Mouse (Mus musculus) liver, embryonic 14.5 days (tissue): ENCODE measurements around the gene Arl5c. TPM values are rescaled to one million over a fixed set of nuclear protein-coding genes. Genes with fewer than 3 reads are reported as not detected.

Experiments
- ATAC-seq: fragments of 200-750 bp; cut with Nextera tagmentation; 2 replicates; pipeline ENCODE4 v1.8.0; 2017; ENCODE audit warnings: moderate number of reproducible peaks, mild to moderate bottlenecking, moderate library complexity; ENCODE audit not compliant: insufficient read depth
- DNase-seq, 3 experiments: peaks; one replicate each; pipeline ENCODE4 v3.0.0-alpha.2; 2012 to 2013; ENCODE audit warnings: low read depth in 3 of 3, low spot score in 3 of 3
- H3K27ac ChIP-seq: fragments of 300-500 bp; sonication (generic); 2 replicates; pipeline ENCODE4 v1.5.1; 2014; ENCODE audit warnings: moderate library complexity, mild to moderate bottlenecking, control low read depth, inconsistent platforms
- H3K27me3 ChIP-seq: fragments of 300-500 bp; sonication (generic); 2 replicates; pipeline ENCODE4 v1.6.1; 2014; ENCODE audit warnings: mild to moderate bottlenecking, low read length, moderate library complexity; ENCODE audit not compliant: control insufficient read depth, insufficient read depth
- H3K36me3 ChIP-seq: fragments of 300-500 bp; sonication (generic); replicated peaks from 2 replicates; pipeline ENCODE4 v1.6.1; 2014; ENCODE audit warnings: low read depth; ENCODE audit not compliant: control insufficient read depth, insufficient read depth
- H3K4me1 ChIP-seq, 2 experiments: fragments of 200-500 bp in 1 of 2; fragments of 300-500 bp in 1 of 2; sonication (generic) in 1 of 2; replicated peaks; 2 replicates each; pipeline ENCODE4 v1.6.1; 2012 to 2014; ENCODE audit warnings: antibody characterized with exemption in 1 of 2, inconsistent platforms in 1 of 2, low read length in 1 of 2; ENCODE audit not compliant: control insufficient read depth in 2 of 2, insufficient read depth in 2 of 2
- H3K4me2 ChIP-seq: fragments of 300-500 bp; sonication (generic); 2 replicates; pipeline ENCODE4 v1.6.1; 2014; ENCODE audit warnings: low read depth, mild to moderate bottlenecking, control low read depth, moderate library complexity
- H3K4me3 ChIP-seq, 2 experiments: fragments of 200-500 bp in 1 of 2; fragments of 300-500 bp in 1 of 2; sonication (generic) in 1 of 2; 2 replicates each; pipeline ENCODE4 v1.5.1; 2012 to 2014; ENCODE audit warnings: low read depth in 2 of 2, low read length in 2 of 2, mild to moderate bottlenecking in 2 of 2, control low read depth in 1 of 2, inconsistent platforms in 1 of 2, moderate library complexity in 1 of 2; ENCODE audit not compliant: insufficient read depth in 1 of 2
- H3K9ac ChIP-seq: fragments of 300-500 bp; sonication (generic); replicated peaks from 2 replicates; pipeline ENCODE4 v1.6.1; 2014; ENCODE audit warnings: mild to moderate bottlenecking, control low read depth, moderate library complexity
- H3K9me3 ChIP-seq: fragments of 300-500 bp; sonication (generic); 2 replicates; pipeline ENCODE4 v1.6.1; 2016; ENCODE audit warnings: low read length, mixed read lengths; ENCODE audit not compliant: control insufficient read depth
- CTCF ChIP-seq: IDR thresholded peaks from 2 replicates; pipeline ENCODE4 v1.5.1; 2016; ENCODE audit warnings: antibody characterized with exemption, low read depth, control low read depth
- EP300 ChIP-seq: IDR thresholded peaks from 2 replicates; pipeline ENCODE4 v1.6.1; 2016; ENCODE audit warnings: antibody characterized with exemption, low read depth
- WGBS: fragments of 180-500 bp; shearing (Covaris S2); extraction: QIAGEN DNeasy Blood & Tissue Kit; methylation state at CpG from one replicate; pipeline ENCODE4 v1.1.7; 2014; ENCODE audit not compliant: insufficient replicate concordance; 5-methylcytosine and 5-hydroxymethylcytosine counted together
- polyA plus RNA-seq, 2 experiments: library from polyadenylated mRNA; depleted of rRNA in 1 of 2; stranded (reverse) in 1 of 2; unstranded in 1 of 2; fragments of >200 nt; fragmentation: Nextera tagmentation in 1 of 2; extraction: Ambion mirVana in 1 of 2; gene quantifications; 2 replicates each; pipeline versions ENCODE4 v1.2.1 to v1.2.3; 2012 to 2014

The Arl5c gene
- polyA plus RNA-seq, 2 experiments, result 2.2 to 6.4 TPM

DNA sequence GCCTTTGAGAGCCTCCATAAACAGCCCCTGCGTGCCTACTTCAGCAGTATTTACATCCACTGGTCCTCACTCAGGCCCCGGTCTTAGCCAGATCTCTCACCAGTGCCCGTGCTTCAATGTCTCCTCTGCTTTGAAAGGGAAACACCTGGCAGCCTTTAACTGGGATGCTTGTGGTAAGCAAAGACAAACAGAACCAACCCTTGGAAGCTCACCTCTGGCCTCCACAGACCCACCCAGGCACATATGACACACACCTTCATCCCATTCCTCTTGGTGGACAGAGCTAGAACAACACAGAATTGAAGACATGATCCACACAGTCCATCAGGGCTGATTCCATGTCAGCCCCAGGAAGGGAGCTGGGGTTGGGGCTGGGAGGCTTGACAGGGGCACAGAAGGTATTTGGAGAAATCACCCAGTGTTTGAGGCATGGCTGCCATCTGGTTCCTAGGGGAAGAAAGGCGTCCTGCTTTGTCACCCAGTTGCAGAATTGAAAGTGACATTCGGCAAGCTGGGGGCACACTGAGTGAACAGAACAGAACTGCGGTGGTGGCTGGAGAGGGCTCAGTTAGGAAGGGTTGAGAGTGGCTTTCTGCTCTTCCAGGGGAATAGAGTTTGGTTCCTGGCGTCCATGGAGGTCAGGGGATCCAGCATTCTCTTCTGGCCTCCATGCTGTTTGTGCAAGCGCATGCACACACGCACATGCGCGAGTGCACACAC lies 2.3 kb upstream of the Arl5c start:
- H3K27me3 ChIP-seq, result peaks cover 7% of the 10 kb centered on the region
- no peak overlapping the region for H3K4me2 ChIP-seq
- H3K4me1 ChIP-seq, result peaks cover 0 to 21% of the 10 kb centered on the region in 2 experiments; a peak in 3 of 4 replicates

DNA sequence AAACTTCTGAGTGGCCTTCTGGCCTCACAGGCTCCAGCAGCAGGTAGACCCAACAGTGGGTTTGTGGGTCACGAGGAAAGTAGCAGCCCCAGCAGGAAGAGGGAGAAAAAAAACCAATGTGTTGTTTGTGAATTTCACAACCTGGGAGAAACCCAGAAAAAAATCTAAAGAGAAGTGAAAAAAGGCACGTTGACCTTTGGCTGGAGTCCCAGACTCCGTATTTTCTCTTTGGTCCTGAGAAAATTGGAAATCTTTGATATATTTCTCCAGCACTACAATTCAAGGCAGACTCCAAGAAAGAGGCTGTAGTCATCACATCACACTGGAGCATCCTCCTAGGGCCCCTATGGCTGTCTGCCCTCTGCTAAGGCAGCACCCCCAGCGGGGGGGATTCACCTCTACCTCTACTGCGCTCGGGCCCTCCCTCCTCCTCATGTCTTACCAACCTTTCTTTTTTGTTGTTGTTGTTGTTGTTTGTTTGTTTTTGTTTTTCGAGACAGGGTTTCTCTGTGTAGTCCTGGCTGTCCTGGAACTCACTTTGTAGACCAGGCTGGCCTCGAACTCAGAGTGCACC lies 1.5 kb upstream of the Arl5c start:
- H3K4me2 ChIP-seq, result no peak overlapping the region
- H3K4me1 ChIP-seq, result peaks cover 0 to 21% of the 10 kb centered on the region in 2 experiments; a peak in 3 of 4 replicates
- H3K27me3 ChIP-seq, result peaks cover 5% of the 10 kb centered on the region
- H3K4me3 ChIP-seq, result no peak overlapping the region
- H3K9ac ChIP-seq, result no peak overlapping the region
- no peaks in the 10 kb centered on the region for H3K9me3 ChIP-seq
- no peaks in the 10 kb centered on the region for H3K36me3 ChIP-seq
- 66% methylated on average over 8 of the region's 8 CpGs for WGBS
- DNase-seq (no peak), ATAC-seq (no peak)
- H3K27ac ChIP-seq, result no peak overlapping the region
- TF ChIP-seq EP300, result no peak
- no peak for TF ChIP-seq CTCF

More for the DNA sequence above, 2.3 kb upstream of the Arl5c start:
- Histone ChIP-seq H3K36me3 (no peaks in the 10 kb centered on the region), H3K27ac (no peak overlapping the region), H3K9ac (no peak overlapping the region), H3K4me3 (no peak overlapping the region), H3K9me3 (no peaks in the 10 kb centered on the region)
- no peak for DNase-seq
- 66% methylated on average over 11 of the region's 11 CpGs for WGBS
- no peak for ATAC-seq
- no peak for TF ChIP-seq EP300
- TF ChIP-seq CTCF, result no peak

DNA sequence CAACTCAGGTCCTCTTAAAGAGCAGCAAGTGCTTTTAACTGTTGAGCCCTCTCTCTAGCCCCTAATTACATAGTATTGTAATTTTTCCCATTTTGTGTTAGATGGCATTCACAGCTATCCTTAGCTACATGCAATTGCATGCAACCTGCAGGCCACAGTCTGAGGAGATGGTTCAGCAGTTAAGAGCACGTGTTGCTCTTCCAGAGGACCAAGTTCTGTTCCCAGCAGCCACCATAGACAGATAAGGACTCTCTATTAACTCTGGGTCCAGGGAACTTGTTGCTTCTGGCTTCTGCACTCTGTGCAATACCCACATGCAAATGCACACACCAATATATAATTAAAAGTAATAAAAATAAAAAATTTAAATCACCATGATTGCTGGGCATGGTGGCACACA lies 710 bp upstream of the Arl5c start:
- H3K4me2 ChIP-seq, result no peak overlapping the region
- 31% methylated on average over 1 of the region's 1 CpGs for WGBS
- H3K4me3 ChIP-seq, result no peak overlapping the region
- H3K36me3 ChIP-seq, result no peaks in the 10 kb centered on the region
- peaks cover 0 to 21% of the 10 kb centered on the region in 2 experiments; a peak in 3 of 4 replicates for H3K4me1 ChIP-seq
- ATAC-seq (no peak), DNase-seq (no peak)
- peaks cover 4% of the 10 kb centered on the region for H3K27me3 ChIP-seq
- H3K9me3 ChIP-seq, result no peaks in the 10 kb centered on the region
- H3K9ac ChIP-seq, result no peak overlapping the region
- no peak overlapping the region for H3K27ac ChIP-seq
- no peak for TF ChIP-seq EP300
- TF ChIP-seq CTCF, result no peak

DNA sequence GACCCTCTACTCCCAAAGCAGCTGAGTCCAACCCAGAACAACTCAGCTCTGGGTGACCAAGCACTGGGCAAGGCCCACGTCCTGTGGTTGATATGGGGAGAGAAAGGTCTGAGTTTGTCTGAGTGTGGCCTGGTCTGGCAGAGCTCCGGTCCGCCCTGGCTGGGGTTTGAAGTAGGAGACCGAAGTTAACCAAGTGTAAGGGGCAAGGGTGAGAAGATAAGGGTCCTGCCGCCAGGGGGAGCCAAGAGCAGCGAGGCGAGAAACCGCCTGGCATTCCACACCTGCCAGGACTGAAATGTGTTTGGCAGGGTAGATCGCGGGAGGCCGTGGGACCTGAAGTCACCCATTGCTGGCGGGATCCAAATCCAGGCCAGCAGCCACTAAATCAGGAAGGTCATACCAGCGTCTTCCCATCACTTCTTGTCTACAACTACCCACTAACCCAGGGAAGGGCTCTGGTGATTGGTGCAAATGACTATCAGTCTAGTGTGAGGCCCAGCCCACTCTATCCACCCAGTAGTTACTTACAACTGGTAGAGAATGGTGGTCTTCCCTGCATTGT lies 1.4 kb downstream of the Arl5c start:
- peak overlapping the region; percentile 74 for H3K4me2 ChIP-seq
- no peaks in the 10 kb centered on the region for H3K9me3 ChIP-seq
- TF ChIP-seq EP300 (no peak), CTCF (peak; percentile 94)
- H3K9ac ChIP-seq, result no peak overlapping the region
- H3K36me3 ChIP-seq, result no peaks in the 10 kb centered on the region
- peaks cover under 1 to 17% of the 10 kb centered on the region in 2 experiments; a peak in 3 of 4 replicates for H3K4me1 ChIP-seq
- no peaks in the 10 kb centered on the region; the same call in 1 of the 2 replicates for H3K27me3 ChIP-seq
- ATAC-seq (peak; percentile 63), DNase-seq (peak in 2 of 3 experiments; percentile 47 to 55)
- H3K4me3 ChIP-seq, result peak overlapping the region; percentile 36 to 42
- WGBS, result 2% methylated on average over 13 of the region's 13 CpGs
- H3K27ac ChIP-seq, result no peak overlapping the region

DNA sequence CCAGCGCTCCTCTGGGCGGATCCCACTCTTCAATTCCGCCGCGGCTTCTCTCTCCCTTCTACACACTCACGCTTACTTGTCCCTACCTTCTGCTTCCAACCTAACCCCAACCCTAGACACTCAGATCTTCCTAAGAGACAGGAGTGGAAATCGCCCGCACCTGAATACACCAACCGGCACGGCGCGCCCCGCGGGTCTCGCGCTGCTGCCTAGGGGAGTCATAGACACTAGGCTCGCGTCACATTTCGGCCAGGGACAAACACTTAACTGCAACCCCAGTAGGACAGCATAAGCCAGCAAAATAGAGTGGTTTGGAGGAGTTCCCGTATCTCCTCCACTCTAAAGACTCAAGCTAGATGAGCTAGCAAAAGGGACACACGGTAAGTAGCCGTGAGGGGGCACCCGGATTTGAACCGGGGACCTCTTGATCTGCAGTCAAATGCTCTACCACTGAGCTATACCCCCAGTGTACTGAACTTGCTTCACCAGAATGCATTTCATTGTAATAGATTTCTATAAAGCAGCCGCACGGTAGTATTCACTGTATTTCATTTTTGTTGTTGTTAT lies 7.4 kb downstream of the Arl5c start:
- Histone ChIP-seq H3K4me3 (peak overlapping the region; percentile 88 to 93), H3K9me3 (no peaks in the 10 kb centered on the region), H3K4me1 (peaks cover 2 to 5% of the 10 kb centered on the region in 2 experiments; a peak in 3 of 4 replicates), H3K9ac (peak overlapping the region; percentile 73), H3K27me3 (peaks cover 24% of the 10 kb centered on the region), H3K27ac (peak overlapping the region; percentile 83), H3K36me3 (no peaks in the 10 kb centered on the region), H3K4me2 (peak overlapping the region; percentile 84)
- under 1% methylated on average over 26 of the region's 26 CpGs for WGBS
- ATAC-seq, result peak; percentile 82
- peak; percentile 75 to 79 (median 76) for DNase-seq
- TF ChIP-seq EP300 (no peak), CTCF (no peak)
